Mouse (Mus musculus) cortical plate, adult 2 months (tissue): ENCODE measurements around the gene Grtp1.

Source experiments
- CTCF ChIP-seq: fragments of 200-500 bp; IDR thresholded peaks from 2 replicates; pipeline ENCODE4 v1.5.1; 2011; ENCODE audit warnings: mild to moderate bottlenecking, control low read depth, low read length; ENCODE audit not compliant: insufficient read depth; ENCODE audit errors: extremely low read depth
- POLR2A ChIP-seq: fragments of 200-500 bp; IDR thresholded peaks from 2 replicates; pipeline ENCODE4 v1.6.1; 2011; ENCODE audit warnings: mild to moderate bottlenecking, low read length, control low read depth; ENCODE audit not compliant: insufficient read depth; ENCODE audit errors: extremely low read depth

GRCm38 (mm10) chr8:13230471-13230870 is 30.1 kb upstream of the Grtp1 start:
- no peak for TF ChIP-seq POLR2A
- TF ChIP-seq CTCF: no peak
